Mouse (Mus musculus): Measurements from ENCODE around the gene Gm42417. TPM values are rescaled to one million over a fixed set of nuclear protein-coding genes. Genes with fewer than 3 reads are reported as not detected.
A peak's percentile ranks its signal among the peaks of the same experiment; 100 is the strongest.

The Gm42417 gene
- polyA plus RNA-seq, 1 experiment from 2014 or later: 0.33 TPM

- peak within 1 kb of the TSS; percentile 77 for H3K4me2 ChIP-seq (replicated peaks; ENCODE audit: low read depth)
- no peaks in the 10 kb centered on the region for H3K9me3 ChIP-seq (ENCODE audit: control insufficient read depth, low read length)
- no peaks in the 10 kb centered on the region for H3K4me1 ChIP-seq (replicated peaks; ENCODE audit: control insufficient read depth, insufficient read depth)
- peak within 1 kb of the TSS; percentile 71 for H3K9ac ChIP-seq (ENCODE audit: low read length)
- H3K36me3 ChIP-seq (ENCODE audit: control insufficient read depth, insufficient read depth, low read length): peaks cover 20% of the 10 kb centered on the region
- no peaks in the 10 kb centered on the region for H3K27me3 ChIP-seq (ENCODE audit: control insufficient read depth, insufficient read depth, low read length)
- TF ChIP-seq CTCF (IDR thresholded peaks at IDR 0.05; ENCODE audit: low read depth) (peak; percentile 100), EP300 (optimal IDR thresholded peaks at IDR 0.05) (no peak)
- 0% methylated on average over 43 of the region's 43 CpGs for WGBS
- peak within 1 kb of the TSS; percentile 83 for H3K27ac ChIP-seq (replicated peaks)
- peak within 1 kb of the TSS; percentile 72 for H3K4me3 ChIP-seq (ENCODE audit: low read depth, low read length)
- ATAC-seq (ENCODE audit: low FRiP score, low TSS enrichment): peak; percentile 99
- peak; percentile 97 for DNase-seq (ENCODE audit: low spot score)
These were observed 7.8 kb upstream of the Gm42417 start, which contains the start of gene Ankrd39 for GRCm38 (mm10) chr1:36546888-36547471. TSS of gene Ankrd39 (minus strand) at chr1:36547445.

DNA sequence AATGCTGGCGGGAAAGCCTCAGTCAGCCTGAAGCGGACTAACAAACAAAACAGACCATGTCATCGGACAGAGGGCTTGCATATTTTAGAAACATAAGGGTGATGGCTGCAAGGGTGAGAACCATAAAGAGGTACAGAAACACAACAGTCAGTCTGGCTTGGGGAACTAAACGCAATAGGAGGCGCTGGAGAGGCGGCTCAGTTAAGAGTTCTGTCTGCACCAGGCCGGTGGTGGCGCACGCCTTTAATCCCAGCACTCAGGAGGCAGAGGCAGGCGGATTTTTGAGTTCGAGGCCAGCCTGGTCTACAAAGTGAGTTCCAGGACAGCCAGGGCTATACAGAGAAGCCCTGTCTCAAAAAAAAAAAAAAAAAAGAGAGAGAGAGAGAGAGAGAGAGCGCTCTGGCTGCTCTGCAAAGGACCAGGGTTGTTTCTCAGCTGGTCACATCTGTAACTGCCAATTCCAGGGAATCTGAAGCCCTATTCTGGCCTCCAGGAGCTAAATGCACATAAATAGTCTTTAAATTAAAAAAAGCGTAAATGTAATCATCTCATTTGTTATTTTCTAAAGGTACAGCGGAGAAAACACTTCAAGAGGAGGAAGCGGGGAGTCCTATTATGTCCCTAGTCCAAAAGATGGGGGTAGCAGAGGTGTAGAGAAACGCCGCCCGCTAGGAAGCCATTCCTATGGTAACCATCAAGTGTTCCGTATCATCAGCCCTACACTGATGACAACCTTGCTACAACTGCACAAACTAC, 6.8 kb upstream of the Gm42417 start:
- Histone ChIP-seq H3K27ac (replicated peaks) (peak overlapping the region; percentile 82), H3K27me3 (ENCODE audit: control insufficient read depth, insufficient read depth, low read length) (no peaks in the 10 kb centered on the region)
- TF ChIP-seq EP300 (optimal IDR thresholded peaks at IDR 0.05) (no peak), CTCF (IDR thresholded peaks at IDR 0.05; ENCODE audit: low read depth) (peak; percentile 34; the same call in 1 of the 2 replicates)

DNA sequence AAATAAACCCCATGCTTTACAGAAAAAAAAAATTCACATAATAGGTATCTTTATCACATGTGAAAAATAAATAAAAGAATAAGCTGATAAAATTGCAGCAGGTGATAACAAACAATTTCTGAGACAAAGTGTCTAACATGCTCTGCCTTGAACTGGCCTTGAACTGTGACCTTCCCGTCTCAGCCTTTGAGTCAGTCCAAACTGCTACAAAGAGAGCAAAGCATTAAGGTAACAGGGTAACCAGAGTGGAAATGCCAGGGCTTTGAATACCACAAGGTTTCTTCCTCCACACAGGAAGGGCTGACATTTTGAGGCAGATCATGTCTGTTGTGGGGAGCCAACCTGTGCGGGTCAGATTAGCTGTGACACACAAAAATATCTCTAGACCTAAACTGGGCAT, 6.2 kb upstream of the Gm42417 start:
- peaks cover 13% of the 10 kb centered on the region for H3K36me3 ChIP-seq (ENCODE audit: control insufficient read depth, insufficient read depth, low read length)
- no peak overlapping the region for H3K27ac ChIP-seq (replicated peaks)
- TF ChIP-seq EP300 (optimal IDR thresholded peaks at IDR 0.05) (no peak), CTCF (IDR thresholded peaks at IDR 0.05; ENCODE audit: low read depth) (no peak)
- WGBS: 67% methylated on average over 2 of the region's 2 CpGs
- H3K27me3 ChIP-seq (ENCODE audit: control insufficient read depth, insufficient read depth, low read length): no peaks in the 10 kb centered on the region
- no peak overlapping the region for H3K4me3 ChIP-seq (ENCODE audit: low read depth, low read length)
- DNase-seq (ENCODE audit: low spot score) (no peak), ATAC-seq (ENCODE audit: low FRiP score, low TSS enrichment) (no peak)
- H3K4me1 ChIP-seq (replicated peaks; ENCODE audit: control insufficient read depth, insufficient read depth): no peaks in the 10 kb centered on the region
- no peak overlapping the region for H3K4me2 ChIP-seq (replicated peaks; ENCODE audit: low read depth)
- H3K9ac ChIP-seq (ENCODE audit: low read length): no peak overlapping the region
- H3K9me3 ChIP-seq (ENCODE audit: control insufficient read depth, low read length): no peaks in the 10 kb centered on the region

More for the DNA sequence above, 6.8 kb upstream of the Gm42417 start:
- DNase-seq (ENCODE audit: low spot score) (no peak), ATAC-seq (ENCODE audit: low FRiP score, low TSS enrichment) (no peak)
- peaks cover 18% of the 10 kb centered on the region for H3K36me3 ChIP-seq (ENCODE audit: control insufficient read depth, insufficient read depth, low read length)
- no peaks in the 10 kb centered on the region for H3K4me1 ChIP-seq (replicated peaks; ENCODE audit: control insufficient read depth, insufficient read depth)
- H3K9me3 ChIP-seq (ENCODE audit: control insufficient read depth, low read length): no peaks in the 10 kb centered on the region
- WGBS: 64% methylated on average over 18 of the region's 19 CpGs
- H3K4me2 ChIP-seq (replicated peaks; ENCODE audit: low read depth): peak overlapping the region; percentile 77
- peak overlapping the region; percentile 71 for H3K9ac ChIP-seq (ENCODE audit: low read length)
- H3K4me3 ChIP-seq (ENCODE audit: low read depth, low read length): peak overlapping the region; percentile 72

DNA sequence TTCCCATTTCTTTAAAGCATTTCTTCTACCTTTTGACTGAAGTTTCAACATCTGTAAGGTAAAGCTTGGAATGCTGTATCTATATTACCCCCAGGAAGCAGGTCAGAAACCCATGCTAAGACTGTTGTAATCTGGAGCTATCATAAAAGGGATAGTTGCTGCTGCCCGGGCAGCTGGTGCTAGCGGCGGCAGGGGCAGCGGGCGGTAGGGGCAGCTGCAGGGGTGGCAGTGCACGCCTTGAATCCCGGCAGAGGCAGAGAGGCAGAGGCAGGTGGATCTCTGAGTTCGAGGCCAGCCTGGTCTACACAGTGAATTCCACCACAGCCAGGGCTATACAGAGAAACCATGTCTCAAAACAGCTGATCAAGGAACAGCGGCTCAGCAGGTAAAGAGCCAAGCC, 3.7 kb upstream of the Gm42417 start:
- no peak overlapping the region for H3K27ac ChIP-seq (replicated peaks)
- no peak overlapping the region for H3K9ac ChIP-seq (ENCODE audit: low read length)
- H3K36me3 ChIP-seq (ENCODE audit: control insufficient read depth, insufficient read depth, low read length): peaks cover 4% of the 10 kb centered on the region
- DNase-seq (ENCODE audit: low spot score) (no peak), ATAC-seq (ENCODE audit: low FRiP score, low TSS enrichment) (no peak)
- no peaks in the 10 kb centered on the region for H3K9me3 ChIP-seq (ENCODE audit: control insufficient read depth, low read length)
- H3K4me1 ChIP-seq (replicated peaks; ENCODE audit: control insufficient read depth, insufficient read depth): no peaks in the 10 kb centered on the region
- TF ChIP-seq CTCF (IDR thresholded peaks at IDR 0.05; ENCODE audit: low read depth) (no peak), EP300 (optimal IDR thresholded peaks at IDR 0.05) (no peak)
- H3K4me3 ChIP-seq (ENCODE audit: low read depth, low read length): no peak overlapping the region
- H3K4me2 ChIP-seq (replicated peaks; ENCODE audit: low read depth): no peak overlapping the region
- 93% methylated on average over 9 of the region's 9 CpGs for WGBS
- no peaks in the 10 kb centered on the region for H3K27me3 ChIP-seq (ENCODE audit: control insufficient read depth, insufficient read depth, low read length)

- WGBS: 98% methylated on average over 16 of the region's 16 CpGs
- Histone ChIP-seq H3K4me2 (replicated peaks; ENCODE audit: low read depth) (no peak overlapping the region), H3K4me3 (ENCODE audit: low read depth, low read length) (no peak overlapping the region), H3K27ac (replicated peaks) (no peak overlapping the region), H3K4me1 (replicated peaks; ENCODE audit: control insufficient read depth, insufficient read depth) (no peaks in the 10 kb centered on the region), H3K9me3 (ENCODE audit: control insufficient read depth, low read length) (no peaks in the 10 kb centered on the region), H3K9ac (ENCODE audit: low read length) (no peak overlapping the region), H3K27me3 (ENCODE audit: control insufficient read depth, insufficient read depth, low read length) (no peaks in the 10 kb centered on the region), H3K36me3 (ENCODE audit: control insufficient read depth, insufficient read depth, low read length) (peaks cover 6% of the 10 kb centered on the region)
- TF ChIP-seq EP300 (optimal IDR thresholded peaks at IDR 0.05): no peak
- no peak for TF ChIP-seq CTCF (IDR thresholded peaks at IDR 0.05; ENCODE audit: low read depth)
- ATAC-seq (ENCODE audit: low FRiP score, low TSS enrichment) (no peak), DNase-seq (ENCODE audit: low spot score) (no peak)
These were observed 2.6 kb upstream of the Gm42417 start for GRCm38 (mm10) chr1:36541844-36542243.

- DNase-seq (ENCODE audit: low spot score) (no peak), ATAC-seq (ENCODE audit: low FRiP score, low TSS enrichment) (no peak)
- Histone ChIP-seq H3K4me1 (replicated peaks; ENCODE audit: control insufficient read depth, insufficient read depth) (no peaks in the 10 kb centered on the region), H3K4me3 (ENCODE audit: low read depth, low read length) (no peak overlapping the region), H3K4me2 (replicated peaks; ENCODE audit: low read depth) (no peak overlapping the region), H3K27me3 (ENCODE audit: control insufficient read depth, insufficient read depth, low read length) (no peaks in the 10 kb centered on the region), H3K9me3 (ENCODE audit: control insufficient read depth, low read length) (no peaks in the 10 kb centered on the region), H3K36me3 (ENCODE audit: control insufficient read depth, insufficient read depth, low read length) (peaks cover 6% of the 10 kb centered on the region), H3K9ac (ENCODE audit: low read length) (no peak overlapping the region), H3K27ac (replicated peaks) (no peak overlapping the region)
- TF ChIP-seq CTCF (IDR thresholded peaks at IDR 0.05; ENCODE audit: low read depth) (no peak), EP300 (optimal IDR thresholded peaks at IDR 0.05) (no peak)
- 92% methylated on average over 12 of the region's 12 CpGs for WGBS
These were observed 1.6 kb upstream of the Gm42417 start for GRCm38 (mm10) chr1:36540807-36541206.
